Mouse (Mus musculus) bone marrow, adult 2 months (tissue): ENCODE measurements around the gene Zc3hav1l. TPM values are rescaled to one million over a fixed set of nuclear protein-coding genes. Genes with fewer than 3 reads are reported as not detected.

Experiments used
- H3K27ac ChIP-seq: fragments of 200-500 bp; 2 replicates; pipeline ENCODE4 v1.5.1; 2012; ENCODE audit warnings: low read depth, mild to moderate bottlenecking, control low read depth, inconsistent platforms, low read length; ENCODE audit not compliant: control insufficient read depth, poor library complexity, insufficient read depth
- H3K4me1 ChIP-seq: fragments of 200-500 bp; 2 replicates; pipeline ENCODE4 v1.6.1; 2011; ENCODE audit warnings: low read length; ENCODE audit not compliant: control insufficient read depth, insufficient read depth
- H3K4me3 ChIP-seq: fragments of 200-500 bp; replicated peaks from 2 replicates; pipeline ENCODE3; 2011; ENCODE audit warnings: mild to moderate bottlenecking, low read depth, low read length, control low read depth; ENCODE audit not compliant: control insufficient read depth
- CTCF ChIP-seq: fragments of 200-500 bp; IDR thresholded peaks from 2 replicates; pipeline ENCODE4 v1.5.1; 2011; ENCODE audit warnings: low read length, control low read depth; ENCODE audit not compliant: control insufficient read depth, insufficient read depth
- POLR2A ChIP-seq: fragments of 200-500 bp; IDR thresholded peaks from 2 replicates; pipeline ENCODE4 v1.6.1; 2011; ENCODE audit warnings: low read depth, mild to moderate bottlenecking, control low read depth, low read length, borderline replicate concordance; ENCODE audit not compliant: control insufficient read depth
- WGBS: fragments of 180-500 bp; shearing (Covaris S2); methylation state at CpG from one replicate; pipeline ENCODE4 v1.1.7; 2018; 5-methylcytosine and 5-hydroxymethylcytosine counted together
- polyA plus RNA-seq: library from polyadenylated mRNA; stranded (reverse); fragments of >200 nt; gene quantifications from 2 replicates; pipeline ENCODE4 v1.2.4, GENCODE M21; 2011; ENCODE audit warnings: low replicate concordance; ENCODE audit not compliant: missing spikeins, insufficient read depth, insufficient read length

The Zc3hav1l gene
- polyA plus RNA-seq, 1 experiment, result 2.2 TPM

DNA sequence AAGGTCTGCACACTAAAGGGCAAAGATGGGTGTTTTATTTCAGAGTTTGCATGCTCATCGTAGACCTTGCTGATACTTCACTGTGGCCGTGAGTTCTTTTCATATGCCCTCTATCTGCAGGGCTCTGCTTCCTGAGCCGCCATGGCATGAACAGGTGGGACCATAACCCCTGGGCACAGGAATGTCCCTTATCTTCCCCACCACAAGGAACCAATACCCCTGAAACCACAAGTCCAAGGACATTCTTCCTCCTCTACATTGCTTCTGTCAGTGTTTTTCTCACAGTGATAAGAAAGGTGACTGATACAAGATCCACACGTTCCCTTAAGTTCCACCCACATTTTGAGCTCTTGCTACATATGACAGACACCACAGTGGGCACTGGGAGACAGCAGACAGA is 42.3 kb downstream of the Zc3hav1l start:
- H3K4me3 ChIP-seq, result no peak overlapping the region
- H3K27ac ChIP-seq, result no peak overlapping the region
- WGBS, result 61% methylated on average over 4 of the region's 4 CpGs
- TF ChIP-seq POLR2A, result no peak
- TF ChIP-seq CTCF, result no peak
- no peaks in the 10 kb centered on the region for H3K4me1 ChIP-seq

DNA sequence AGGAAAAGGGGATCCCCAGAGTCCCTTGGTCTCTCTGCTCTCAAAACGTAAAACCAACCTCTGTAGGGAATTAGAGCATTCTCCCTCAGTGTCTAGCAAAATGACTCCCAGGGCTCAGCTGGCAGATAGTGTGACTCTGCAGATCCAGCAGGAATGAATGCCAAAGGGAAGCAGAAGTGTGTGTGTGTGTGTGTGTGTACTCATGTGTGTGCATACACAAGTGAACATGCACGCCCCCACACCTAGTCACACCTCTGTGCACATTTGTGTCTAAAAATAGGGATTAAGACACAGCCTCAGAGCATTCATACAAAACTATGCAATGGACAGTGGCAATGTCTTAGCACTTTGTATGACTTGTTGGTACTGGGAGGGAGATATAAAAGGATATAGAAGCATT is 43.3 kb downstream of the Zc3hav1l start:
- no peak for TF ChIP-seq CTCF
- no peak for TF ChIP-seq POLR2A
- WGBS, result 72% methylated on average over 2 of the region's 2 CpGs

DNA sequence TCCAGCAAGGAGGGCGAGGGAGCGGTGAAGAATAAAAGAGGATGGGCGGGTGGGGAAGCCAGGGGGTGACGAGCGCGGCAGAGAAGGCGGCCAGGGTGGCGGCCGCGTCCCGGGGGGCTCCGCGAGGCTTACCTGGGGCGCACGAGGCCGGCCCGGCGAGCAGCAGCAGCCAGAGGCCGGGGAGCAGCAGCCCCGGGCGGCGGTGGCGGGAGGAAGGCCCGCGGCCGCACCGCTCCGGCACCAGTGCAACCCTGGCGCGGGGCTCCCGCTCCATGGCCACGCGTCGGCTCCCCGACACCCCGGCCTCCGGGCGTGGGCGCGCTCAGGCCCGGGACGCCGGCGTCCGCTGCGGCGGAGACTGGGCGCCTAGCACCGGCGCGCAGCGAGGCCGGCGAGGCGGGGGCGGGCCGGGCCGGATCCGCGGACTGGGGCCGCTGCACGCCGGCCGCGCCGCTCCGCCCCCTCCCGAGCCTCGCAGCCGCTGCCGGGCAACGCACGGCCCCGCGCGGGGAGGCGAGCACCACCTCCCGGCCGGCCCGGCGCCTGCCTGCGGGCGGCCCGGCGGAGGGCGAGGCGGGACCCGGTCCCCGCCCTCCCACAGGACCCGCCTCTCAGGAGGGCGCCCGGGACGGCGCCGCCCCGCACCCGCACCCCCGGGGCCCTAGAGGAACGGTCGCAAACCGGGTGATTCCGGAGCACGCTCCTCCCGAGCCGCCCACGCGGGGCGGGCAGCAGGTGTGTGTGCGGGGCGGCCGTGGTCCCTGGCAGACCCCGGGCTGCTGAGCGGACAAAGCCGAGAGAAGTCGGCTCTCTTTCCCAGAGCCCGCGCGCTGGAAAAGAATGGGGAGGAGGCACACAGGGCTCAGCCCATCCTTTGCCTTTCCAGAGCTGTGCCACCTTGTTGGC is 45.1 kb downstream of the Zc3hav1l start, which contains the start of gene D630045J12Rik:
D630045J12Rik (minus strand) TSS at position 274 of the 906 bp plus-strand sequence.
- H3K4me1 ChIP-seq, result no peaks in the 10 kb centered on the region
- H3K27ac ChIP-seq, result no peak within 1 kb of the TSS
- WGBS, result 3% methylated on average over 114 of the region's 118 CpGs
- TF ChIP-seq CTCF (no peak), POLR2A (no peak)
- no peak within 1 kb of the TSS for H3K4me3 ChIP-seq

More for the DNA sequence above, 43.3 kb downstream of the Zc3hav1l start:
- no peak overlapping the region for H3K4me3 ChIP-seq
- H3K27ac ChIP-seq, result no peak overlapping the region
- H3K4me1 ChIP-seq, result no peaks in the 10 kb centered on the region

DNA sequence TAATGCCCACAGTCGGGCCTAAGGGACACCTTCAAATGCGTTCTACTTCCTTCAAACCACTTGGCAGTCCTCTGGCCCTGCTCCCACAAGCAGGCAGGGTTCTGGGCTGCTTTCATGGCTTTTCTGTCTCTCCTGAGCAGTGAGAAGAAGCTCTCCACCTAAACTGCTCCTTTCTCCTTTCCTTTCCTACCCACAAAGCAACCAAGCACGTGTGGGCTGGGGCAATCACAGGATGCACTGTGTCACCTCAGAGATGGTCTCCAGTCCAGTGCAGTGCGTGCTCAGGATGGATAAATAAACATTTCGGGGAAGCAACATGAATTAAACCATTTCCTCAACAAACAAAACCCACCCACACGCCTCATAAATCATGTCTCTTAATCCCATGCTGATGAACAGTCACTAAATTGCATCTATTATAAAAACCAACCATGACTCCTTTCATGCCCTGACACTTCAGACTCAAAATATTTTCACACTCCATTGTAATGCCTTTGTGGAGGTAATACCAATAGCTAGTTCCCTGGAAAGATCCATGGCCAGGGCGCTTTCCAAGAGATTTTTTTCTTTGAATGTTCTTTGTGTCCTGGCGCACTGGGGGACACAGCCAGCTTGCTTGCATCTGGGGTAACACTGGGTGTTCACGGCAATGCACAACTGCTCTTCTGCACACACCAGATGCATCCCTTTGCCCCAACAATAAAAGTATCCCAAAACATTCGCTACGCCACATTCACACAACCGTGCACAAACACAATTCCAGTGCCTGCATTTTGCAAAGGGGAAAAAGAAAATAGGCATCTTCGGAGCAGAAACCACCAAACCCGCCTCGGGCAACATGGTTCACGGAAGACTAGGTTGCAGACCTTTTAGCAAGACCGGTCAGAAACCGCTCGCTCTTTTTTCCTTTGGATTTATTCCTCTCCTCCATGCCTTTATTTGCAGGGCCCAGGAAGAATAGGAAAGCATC is 46.0 kb downstream of the Zc3hav1l start:
- TF ChIP-seq CTCF (no peak), POLR2A (no peak)
- H3K4me1 ChIP-seq, result no peaks in the 10 kb centered on the region
- H3K4me3 ChIP-seq, result no peak overlapping the region
- WGBS, result 17% methylated on average over 19 of the region's 19 CpGs
- H3K27ac ChIP-seq, result no peak overlapping the region

DNA sequence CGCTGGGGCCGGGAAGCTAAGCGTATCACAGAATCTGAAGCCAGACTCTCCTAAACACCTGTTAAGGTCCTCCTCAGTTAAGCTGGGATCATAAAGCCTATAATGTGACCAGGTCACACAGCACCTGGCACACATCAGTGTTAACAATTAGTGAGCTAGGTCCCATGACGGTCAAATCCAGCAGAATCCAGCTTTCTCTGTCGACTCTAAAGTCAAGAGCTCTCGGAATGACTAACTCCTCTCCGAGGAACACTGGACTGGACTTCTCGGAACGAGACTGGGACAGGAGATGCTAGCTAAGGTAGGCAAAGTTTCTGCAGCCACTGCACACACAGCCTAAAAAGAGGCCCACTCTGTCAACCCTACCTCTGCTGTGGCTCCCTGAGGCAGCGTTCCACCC is 46.9 kb downstream of the Zc3hav1l start:
- H3K4me3 ChIP-seq, result no peak overlapping the region
- WGBS, result 89% methylated on average over 10 of the region's 10 CpGs
- no peak overlapping the region for H3K27ac ChIP-seq
- H3K4me1 ChIP-seq, result no peaks in the 10 kb centered on the region
- TF ChIP-seq CTCF, result no peak
- TF ChIP-seq POLR2A, result no peak

DNA sequence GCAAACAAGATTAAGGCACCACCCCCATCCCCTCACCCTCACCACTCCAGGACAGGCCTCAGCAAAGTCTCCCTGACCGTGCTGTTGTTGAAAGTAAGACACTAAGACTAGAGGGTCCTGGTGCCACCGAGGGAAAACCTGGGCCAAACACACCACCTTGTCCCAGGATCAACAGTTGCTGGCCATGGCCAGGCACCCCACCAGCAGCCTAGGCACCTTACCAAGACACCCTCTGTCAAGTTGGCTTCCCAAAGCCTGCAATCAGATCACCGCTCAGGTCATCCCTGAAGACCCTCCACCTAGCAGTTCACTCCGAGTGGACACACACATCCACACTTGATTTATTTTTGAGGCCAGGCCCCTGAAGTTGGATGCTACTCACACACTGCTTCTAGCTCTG is 47.6 kb downstream of the Zc3hav1l start:
- Histone ChIP-seq H3K4me3 (no peak overlapping the region), H3K4me1 (no peaks in the 10 kb centered on the region), H3K27ac (no peak overlapping the region)
- WGBS, result 70% methylated on average over 4 of the region's 4 CpGs
- TF ChIP-seq CTCF (no peak), POLR2A (no peak)

DNA sequence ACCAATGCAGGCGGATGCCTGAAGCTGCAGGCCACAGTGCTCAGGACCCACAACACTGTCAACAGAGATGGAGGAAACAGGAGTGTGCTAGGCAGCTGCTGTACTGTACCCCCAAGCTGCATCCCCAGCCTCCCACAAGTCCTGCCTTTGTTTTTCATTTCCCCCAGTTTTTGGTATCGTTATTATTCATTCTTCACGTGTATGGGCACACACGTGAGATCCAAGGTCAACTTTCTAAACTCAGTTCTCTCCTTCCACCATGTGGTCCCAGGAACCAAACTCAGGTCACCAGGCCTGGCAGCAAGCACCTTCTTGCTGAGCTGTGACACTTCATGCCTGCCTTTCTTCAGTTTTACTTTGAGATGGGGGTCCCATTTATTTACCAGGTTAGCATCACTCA is 51.7 kb downstream of the Zc3hav1l start:
- Histone ChIP-seq H3K4me3 (no peak overlapping the region), H3K4me1 (no peaks in the 10 kb centered on the region), H3K27ac (no peak overlapping the region)
- TF ChIP-seq POLR2A (no peak), CTCF (no peak)
- 81% methylated on average over 4 of the region's 4 CpGs for WGBS

DNA sequence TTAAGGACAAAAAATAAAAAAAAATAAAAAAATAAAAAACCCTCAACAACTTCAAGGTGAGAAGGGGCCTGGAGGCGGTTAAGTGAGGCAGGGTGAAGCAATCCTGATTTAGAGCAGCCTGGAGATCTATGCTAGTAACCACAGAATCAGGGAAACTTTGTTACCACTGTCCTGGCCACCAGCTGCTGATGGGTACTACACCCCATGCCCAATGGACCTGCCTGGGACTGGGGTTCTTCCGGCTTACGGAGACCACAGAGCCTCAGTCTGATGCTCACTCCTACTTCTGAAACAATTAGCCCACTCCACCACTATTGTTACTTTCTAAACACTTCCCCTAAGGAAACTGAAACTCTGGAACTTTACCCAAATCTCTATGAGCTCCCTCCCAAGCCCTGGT is 54.3 kb downstream of the Zc3hav1l start:
- Histone ChIP-seq H3K4me3 (no peak overlapping the region), H3K27ac (no peak overlapping the region), H3K4me1 (no peaks in the 10 kb centered on the region)
- TF ChIP-seq POLR2A (no peak), CTCF (no peak)
- 59% methylated on average over 3 of the region's 3 CpGs for WGBS
